Mouse (Mus musculus) bone marrow, adult 2 months (tissue): ENCODE measurements at regions not wholly inside any gene's neighbourhood (a gene's known extent, or its start where the extent isn't known, plus 50 kb on each side); places are given as distances from the start of the nearest gene placed in this dataset.

Source experiments
- H3K27ac ChIP-seq: fragments of 200-500 bp; 2 replicates; pipeline ENCODE4 v1.5.1; 2012; ENCODE audit warnings: low read depth, mild to moderate bottlenecking, control low read depth, inconsistent platforms, low read length; ENCODE audit not compliant: control insufficient read depth, poor library complexity, insufficient read depth
- H3K4me1 ChIP-seq: fragments of 200-500 bp; 2 replicates; pipeline ENCODE4 v1.6.1; 2011; ENCODE audit warnings: low read length; ENCODE audit not compliant: control insufficient read depth, insufficient read depth
- H3K4me3 ChIP-seq: fragments of 200-500 bp; replicated peaks from 2 replicates; pipeline ENCODE3; 2011; ENCODE audit warnings: mild to moderate bottlenecking, low read depth, low read length, control low read depth; ENCODE audit not compliant: control insufficient read depth
- CTCF ChIP-seq: fragments of 200-500 bp; IDR thresholded peaks from 2 replicates; pipeline ENCODE4 v1.5.1; 2011; ENCODE audit warnings: low read length, control low read depth; ENCODE audit not compliant: control insufficient read depth, insufficient read depth
- POLR2A ChIP-seq: fragments of 200-500 bp; IDR thresholded peaks from 2 replicates; pipeline ENCODE4 v1.6.1; 2011; ENCODE audit warnings: low read depth, mild to moderate bottlenecking, control low read depth, low read length, borderline replicate concordance; ENCODE audit not compliant: control insufficient read depth
- WGBS: fragments of 180-500 bp; shearing (Covaris S2); methylation state at CpG from one replicate; pipeline ENCODE4 v1.1.7; 2018; 5-methylcytosine and 5-hydroxymethylcytosine counted together

DNA sequence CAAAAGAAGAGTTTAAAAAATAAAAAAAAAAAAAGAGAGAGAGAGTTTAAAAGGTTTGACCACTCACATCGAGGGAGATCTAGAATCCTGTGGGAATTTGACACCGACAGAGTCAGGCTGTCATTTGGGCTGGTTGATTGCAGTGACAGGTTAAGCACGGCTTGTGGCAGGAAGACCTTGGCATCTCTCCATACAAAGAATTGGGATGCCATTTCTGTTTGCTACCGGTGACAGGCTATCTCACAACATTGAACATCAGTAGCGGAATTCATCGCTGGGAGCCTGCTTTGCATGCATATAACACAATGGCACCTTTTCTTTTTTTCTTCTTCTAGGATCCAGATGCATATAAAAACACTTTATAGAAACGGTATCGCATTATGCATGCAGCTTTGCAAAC, 53.7 kb upstream of the Gm26657 start:
- Histone ChIP-seq H3K4me1 (no peaks in the 10 kb centered on the region), H3K27ac (no peak overlapping the region), H3K4me3 (no peak overlapping the region)
- WGBS, result 68% methylated on average over 8 of the region's 8 CpGs
- TF ChIP-seq POLR2A (no peak), CTCF (no peak)

DNA sequence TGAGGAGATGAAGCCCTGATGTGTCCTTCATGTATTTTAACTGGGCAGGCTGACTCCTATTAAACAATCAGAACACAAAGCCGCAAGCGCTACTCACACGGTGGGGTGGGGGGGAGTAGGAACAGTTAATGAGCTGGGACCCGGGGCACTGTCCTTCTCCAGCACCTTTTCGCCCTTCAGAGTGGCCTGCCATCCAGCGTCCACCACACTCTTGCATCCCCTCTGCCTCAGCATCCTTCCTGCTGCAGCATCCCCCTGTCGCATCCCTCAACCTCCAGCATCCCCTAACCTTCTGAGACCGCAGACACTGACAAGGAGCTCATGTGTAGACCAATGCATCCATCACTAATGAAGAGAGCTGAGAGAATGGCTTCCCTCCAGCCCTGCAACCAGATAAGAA, 54.2 kb upstream of the Gm26657 start:
- Histone ChIP-seq H3K4me1 (no peaks in the 10 kb centered on the region), H3K27ac (no peak overlapping the region), H3K4me3 (no peak overlapping the region)
- WGBS, result 63% methylated on average over 8 of the region's 8 CpGs
- TF ChIP-seq POLR2A (no peak), CTCF (no peak)

DNA sequence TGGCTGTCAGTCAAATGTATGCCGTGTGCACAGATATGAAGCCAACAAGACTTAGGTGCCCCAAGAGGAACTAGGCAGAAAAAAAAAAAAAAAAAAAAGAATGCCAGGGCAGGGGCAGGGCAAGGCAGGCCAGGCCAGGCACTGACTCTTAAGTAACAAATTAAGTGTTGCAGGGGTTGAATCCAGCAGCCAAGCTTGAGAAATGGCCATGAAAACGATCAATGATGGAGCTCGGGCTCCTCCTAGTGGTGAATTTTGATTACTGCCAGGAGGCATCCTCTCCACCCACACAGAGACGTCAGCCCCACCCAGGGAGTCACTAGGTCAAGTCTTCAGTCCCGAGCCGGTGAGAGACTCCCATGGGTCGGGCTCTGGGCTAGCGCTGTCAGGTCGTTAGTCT, 54.7 kb upstream of the Gm26657 start:
- TF ChIP-seq CTCF (peak; percentile 58; the same call in 1 of the 2 replicates), POLR2A (no peak)
- 3% methylated on average over 9 of the region's 9 CpGs for WGBS
- H3K4me1 ChIP-seq, result no peaks in the 10 kb centered on the region
- H3K4me3 ChIP-seq, result no peak overlapping the region
- H3K27ac ChIP-seq, result no peak overlapping the region

DNA sequence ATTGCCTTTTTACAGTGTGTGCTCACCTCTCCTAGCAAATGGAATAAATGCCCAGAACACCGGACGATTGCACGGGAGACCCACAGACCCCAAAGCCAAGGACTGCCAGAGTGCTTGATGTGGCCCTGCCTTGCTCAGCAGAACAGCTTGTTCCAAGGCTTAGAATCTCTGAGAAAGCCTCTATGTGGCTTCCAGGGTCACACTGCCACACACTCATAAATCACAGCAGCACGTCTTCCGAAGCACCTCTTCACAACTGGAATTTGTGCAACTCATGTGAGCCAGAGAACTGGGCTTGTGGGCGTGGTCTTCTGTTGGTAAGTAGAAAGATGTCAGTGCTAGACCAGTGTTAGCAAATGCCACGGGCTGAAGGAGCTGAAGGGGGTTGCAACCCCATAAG, 55.8 kb upstream of the Gm26657 start:
- WGBS, result 75% methylated on average over 7 of the region's 7 CpGs
- no peak overlapping the region for H3K27ac ChIP-seq
- TF ChIP-seq CTCF (no peak), POLR2A (no peak)
- H3K4me3 ChIP-seq, result no peak overlapping the region
- H3K4me1 ChIP-seq, result no peaks in the 10 kb centered on the region

DNA sequence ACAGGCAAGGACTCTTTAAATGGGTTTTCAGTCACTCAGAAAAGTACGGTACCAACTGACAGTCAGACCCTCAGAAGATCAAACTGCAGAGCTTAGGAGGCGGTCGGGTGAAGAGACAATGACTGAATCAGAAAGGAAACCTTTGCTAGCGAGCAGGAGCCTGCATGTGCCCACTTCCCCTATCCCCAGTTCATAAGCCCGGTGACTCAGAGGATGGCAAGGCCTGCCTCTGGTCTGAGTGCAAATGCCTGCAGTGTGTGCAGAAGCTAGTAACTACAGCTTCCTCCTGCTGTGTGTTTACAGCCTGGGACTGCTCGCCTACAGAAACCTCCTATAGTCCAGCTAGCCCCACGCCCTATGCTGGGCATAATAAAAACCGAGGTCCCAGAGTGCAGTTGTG, 58.7 kb upstream of the Gm26657 start:
- no peak overlapping the region for H3K4me3 ChIP-seq
- TF ChIP-seq CTCF (no peak), POLR2A (no peak)
- 31% methylated on average over 8 of the region's 8 CpGs for WGBS
- no peaks in the 10 kb centered on the region for H3K4me1 ChIP-seq
- H3K27ac ChIP-seq, result no peak overlapping the region

DNA sequence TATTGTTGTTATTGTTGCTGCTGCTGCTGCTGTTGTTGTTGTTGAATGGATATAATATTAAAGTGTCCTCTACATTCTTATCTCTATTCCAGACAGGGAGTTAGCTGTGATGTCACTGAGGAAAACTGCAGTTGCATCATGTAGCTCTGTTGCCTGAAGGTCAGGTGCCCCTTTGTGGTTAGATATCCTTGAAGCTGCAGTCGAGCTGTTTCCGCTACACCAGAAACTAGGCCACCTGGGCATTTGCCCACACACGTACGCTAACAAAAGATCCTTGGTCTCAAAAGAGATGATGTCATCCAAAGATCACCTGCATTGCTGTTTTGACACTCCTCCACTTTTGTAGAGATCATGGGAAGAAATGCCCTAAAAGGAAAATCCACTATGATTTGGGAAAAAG, 66.0 kb upstream of the Gm26657 start:
- Histone ChIP-seq H3K4me3 (no peak overlapping the region), H3K27ac (no peak overlapping the region), H3K4me1 (no peaks in the 10 kb centered on the region)
- 62% methylated on average over 4 of the region's 4 CpGs for WGBS
- TF ChIP-seq CTCF (no peak), POLR2A (no peak)

DNA sequence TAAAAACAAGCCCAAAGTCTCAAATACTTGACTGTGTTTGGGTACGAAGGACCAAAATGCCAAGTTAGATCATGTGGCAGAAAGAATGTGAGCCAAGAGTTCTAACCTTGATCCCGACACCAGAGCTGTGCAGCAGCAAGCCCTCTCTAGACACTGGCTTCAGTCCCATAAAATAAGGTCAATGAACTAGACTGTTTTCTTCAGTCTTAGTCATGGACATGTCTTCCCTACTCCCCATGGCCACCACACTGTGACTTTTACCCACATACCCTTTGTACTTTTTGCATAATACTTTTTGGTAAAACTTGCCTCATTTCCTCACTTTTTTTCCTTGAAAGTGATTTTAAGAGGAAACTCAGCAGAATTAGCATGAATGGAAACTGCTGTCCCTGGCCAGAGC, 74.9 kb upstream of the Gm26657 start:
- H3K27ac ChIP-seq, result no peak overlapping the region
- TF ChIP-seq POLR2A (no peak), CTCF (no peak)
- WGBS, result 81% methylated on average over 2 of the region's 2 CpGs
- no peak overlapping the region for H3K4me3 ChIP-seq
- no peaks in the 10 kb centered on the region for H3K4me1 ChIP-seq

DNA sequence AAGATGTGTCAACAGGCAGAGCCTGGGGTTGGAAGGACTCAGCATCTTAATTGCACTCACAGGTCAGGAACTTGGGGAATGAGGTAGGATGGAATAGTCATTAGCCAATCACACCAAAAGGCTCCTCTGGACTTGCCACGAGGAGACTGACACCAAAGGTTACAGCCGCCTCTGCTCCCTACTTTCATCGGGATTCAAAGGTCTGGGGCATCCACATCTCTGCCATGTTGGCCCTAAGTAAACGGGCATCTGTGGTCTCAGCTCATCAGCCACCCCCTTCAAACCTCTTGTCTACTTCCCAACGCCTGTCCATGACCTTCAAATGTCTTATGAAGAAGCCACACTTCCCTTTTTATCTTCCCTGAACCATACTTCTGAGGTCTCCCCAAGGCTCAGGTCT, 78.1 kb upstream of the Gm26657 start:
- WGBS, result 62% methylated on average over 5 of the region's 5 CpGs
- no peak overlapping the region for H3K4me3 ChIP-seq
- TF ChIP-seq POLR2A (no peak), CTCF (no peak)
- no peaks in the 10 kb centered on the region for H3K4me1 ChIP-seq
- no peak overlapping the region for H3K27ac ChIP-seq

DNA sequence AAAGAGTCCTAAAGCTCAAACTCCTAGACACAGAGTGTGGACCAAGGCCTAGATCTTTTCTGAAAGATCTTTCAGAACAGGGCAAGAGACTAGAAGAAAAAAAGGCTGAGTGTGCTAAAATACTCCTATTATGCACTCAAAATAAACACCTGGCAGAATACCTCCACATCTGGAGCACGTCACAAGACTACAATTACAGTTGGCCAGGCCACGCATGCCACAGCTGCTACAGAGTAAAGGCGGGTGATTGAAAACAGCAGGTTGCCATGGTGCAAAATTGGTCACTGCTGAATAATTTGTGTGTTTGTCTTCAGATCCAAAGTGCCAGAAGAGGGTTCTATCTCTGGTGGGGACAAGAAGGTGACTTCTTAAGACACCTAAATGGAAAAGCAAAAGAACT, 82.8 kb upstream of the Gm26657 start:
- Histone ChIP-seq H3K4me1 (no peaks in the 10 kb centered on the region), H3K4me3 (no peak overlapping the region), H3K27ac (no peak overlapping the region)
- TF ChIP-seq POLR2A (no peak), CTCF (no peak)
- 73% methylated on average over 3 of the region's 3 CpGs for WGBS

DNA sequence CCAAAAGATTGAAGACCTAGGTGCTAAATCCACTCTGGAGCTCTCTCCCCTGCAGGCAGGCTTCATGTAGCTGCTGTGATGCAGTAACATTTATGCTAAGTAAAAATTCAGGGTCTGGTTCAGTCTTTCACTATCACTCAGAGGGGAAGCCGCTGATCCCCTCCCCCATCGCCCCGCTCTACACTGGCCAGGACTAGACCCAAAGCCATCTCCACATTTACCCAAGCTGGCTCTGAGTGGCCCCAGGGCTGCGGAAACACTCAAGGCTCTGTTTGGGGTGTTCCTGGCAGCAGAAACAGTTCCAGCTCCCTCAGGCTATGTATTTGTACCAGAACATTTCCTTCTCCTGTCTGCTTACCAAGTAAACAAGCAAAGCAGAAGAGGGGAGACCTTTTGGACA, 85.5 kb upstream of the Gm26657 start:
- Histone ChIP-seq H3K4me1 (no peaks in the 10 kb centered on the region), H3K27ac (no peak overlapping the region), H3K4me3 (no peak overlapping the region)
- WGBS, result 61% methylated on average over 4 of the region's 4 CpGs
- no peak for TF ChIP-seq POLR2A
- no peak for TF ChIP-seq CTCF
